Mouse (Mus musculus): ENCODE measurements around the gene Jsrp1.
"Not testable (repeated sequence)": the region's sequence is repeated elsewhere in the genome, so short reads cannot be mapped to it uniquely, and the experiment has no call there.

The Jsrp1 gene

DNA sequence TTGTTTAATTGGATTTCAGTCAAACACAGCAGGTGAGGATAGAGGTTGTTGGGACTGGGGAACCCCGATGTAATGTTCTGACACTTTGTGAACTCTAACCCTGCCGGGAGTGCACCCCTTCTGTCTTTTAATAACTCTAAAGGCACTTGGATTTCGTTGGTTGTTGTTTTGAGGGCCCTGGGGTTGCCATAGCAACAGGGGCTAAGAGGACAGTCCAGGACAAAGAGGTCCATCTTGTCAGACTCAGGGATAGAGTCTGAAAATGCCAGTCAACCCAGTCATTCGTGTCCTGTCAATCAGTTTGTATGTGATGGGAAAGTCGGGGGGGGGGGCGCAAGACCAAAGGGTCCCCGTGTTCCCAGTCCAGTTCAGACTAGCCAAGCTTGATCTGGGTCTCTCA, 19.5 kb upstream of the Jsrp1 start:
- DNase-seq (ENCODE audit: low spot score in 2 of 2): no peak

DNA sequence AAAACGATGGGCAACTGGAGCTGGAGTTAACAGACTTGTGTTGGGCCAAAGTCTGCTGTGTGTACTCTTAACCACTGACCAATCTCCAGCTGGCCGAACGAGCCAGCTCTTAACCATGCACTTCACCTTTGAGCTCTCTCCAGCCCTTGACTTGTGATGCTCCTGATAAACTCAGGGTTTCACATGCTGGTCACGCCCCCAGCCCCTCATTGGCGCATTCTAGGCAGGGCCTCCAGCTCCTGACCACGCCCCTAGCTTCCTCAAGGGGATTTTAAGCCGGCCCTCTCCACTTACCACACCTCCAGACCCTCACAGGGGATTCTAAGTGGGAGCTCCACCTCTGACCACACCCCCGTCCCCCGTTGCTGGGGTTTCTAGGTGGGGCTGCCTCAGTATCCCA, 17.8 kb upstream of the Jsrp1 start:
- DNase-seq (ENCODE audit: low spot score in 2 of 2): no peak

GRCm38 (mm10) chr10:80829359-80830278, 16.3 kb upstream of the Jsrp1 start:
- no peak for DNase-seq (ENCODE audit: low spot score in 2 of 2)

DNA sequence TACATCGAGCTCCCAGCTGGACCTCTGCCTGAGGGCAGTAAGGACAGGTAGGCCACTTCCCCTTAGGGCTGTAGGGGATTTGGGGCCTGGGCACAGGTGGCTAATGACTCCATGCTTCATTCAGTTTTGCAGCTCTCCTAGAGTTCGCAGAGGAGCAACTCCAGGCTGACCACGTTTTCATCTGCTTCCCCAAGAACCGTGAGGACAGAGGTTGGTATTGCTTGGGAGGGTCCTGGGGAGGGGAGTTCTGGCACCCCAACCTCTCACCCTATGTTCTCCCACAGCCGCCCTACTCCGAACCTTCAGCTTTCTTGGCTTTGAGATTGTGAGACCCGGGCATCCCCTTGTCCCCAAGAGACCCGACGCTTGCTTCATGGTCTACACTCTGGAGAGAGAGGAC, 15.3 kb upstream of the Jsrp1 start:
- not testable (repeated sequence) for DNase-seq (ENCODE audit: low spot score in 2 of 2)

- DNase-seq (ENCODE audit: low spot score in 2 of 2): no peak
Observed at GRCm38 (mm10) chr10:80827870-80828420, 14.6 kb upstream of the Jsrp1 start.

- no peak for DNase-seq (ENCODE audit: low spot score in 2 of 2)
Observed at GRCm38 (mm10) chr10:80827063-80827869, 14.0 kb upstream of the Jsrp1 start.

- DNase-seq (ENCODE audit: low spot score in 2 of 2): peak; percentile 100
Observed at GRCm38 (mm10) chr10:80826151-80827062, 13.1 kb upstream of the Jsrp1 start, which contains the start of gene Oaz1. TSS of gene Oaz1 (plus strand) at chr10:80826656.

- DNase-seq (ENCODE audit: low spot score in 2 of 2): no peak
Observed at GRCm38 (mm10) chr10:80824827-80825226, 11.5 kb upstream of the Jsrp1 start.

GRCm38 (mm10) chr10:80823847-80824643, 10.7 kb upstream of the Jsrp1 start:
- DNase-seq (ENCODE audit: low spot score in 2 of 2): no peak

DNA sequence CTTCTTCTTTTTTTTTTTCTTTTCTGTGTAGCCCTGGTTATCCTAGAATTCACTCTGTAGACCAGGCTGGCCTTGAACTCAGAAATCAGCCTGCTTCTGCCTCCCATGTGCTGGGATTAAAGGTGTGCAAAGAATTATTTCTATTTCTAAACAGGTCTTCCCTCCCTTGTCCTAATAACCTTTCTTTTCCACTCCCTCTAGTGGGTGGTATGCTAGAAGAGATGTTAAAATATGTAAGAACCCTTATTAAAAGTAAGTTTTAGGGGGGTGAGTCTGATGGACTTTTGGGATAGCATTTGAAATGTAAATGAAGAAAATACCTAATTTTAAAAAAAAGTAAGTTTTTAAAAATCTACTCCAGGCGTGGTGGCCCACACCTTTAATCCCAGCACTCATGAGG, 10.0 kb upstream of the Jsrp1 start:
- no peak for DNase-seq (ENCODE audit: low spot score in 2 of 2)

DNA sequence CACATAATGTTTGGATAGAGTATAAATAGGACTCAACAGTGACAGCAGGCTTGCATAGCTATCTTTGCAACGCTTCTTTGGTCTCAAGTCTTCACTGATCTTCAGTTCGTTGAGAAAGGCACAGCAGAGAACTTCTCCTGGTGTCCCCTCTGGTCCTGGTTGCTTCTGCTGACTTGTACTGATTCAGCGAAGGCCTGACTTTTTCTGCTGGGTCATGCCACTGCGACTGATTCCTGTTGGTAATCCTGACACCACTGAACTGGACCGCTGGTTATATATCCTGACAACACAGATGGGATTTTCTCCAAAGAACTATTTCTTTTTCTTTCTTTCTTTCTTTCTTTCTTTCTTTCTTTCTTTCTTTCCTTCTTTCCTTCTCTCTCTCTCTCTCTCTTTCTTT, 9.2 kb upstream of the Jsrp1 start:
- DNase-seq (ENCODE audit: low spot score in 2 of 2): no peak

- no peak for DNase-seq (ENCODE audit: low spot score in 2 of 2)
Observed at GRCm38 (mm10) chr10:80821991-80822390, 8.7 kb upstream of the Jsrp1 start.

GRCm38 (mm10) chr10:80819406-80819805, 6.1 kb upstream of the Jsrp1 start:
- DNase-seq (ENCODE audit: low spot score in 2 of 2): no peak

- DNase-seq (ENCODE audit: low spot score in 2 of 2): no peak
Observed at GRCm38 (mm10) chr10:80818599-80819281, 5.4 kb upstream of the Jsrp1 start.

DNA sequence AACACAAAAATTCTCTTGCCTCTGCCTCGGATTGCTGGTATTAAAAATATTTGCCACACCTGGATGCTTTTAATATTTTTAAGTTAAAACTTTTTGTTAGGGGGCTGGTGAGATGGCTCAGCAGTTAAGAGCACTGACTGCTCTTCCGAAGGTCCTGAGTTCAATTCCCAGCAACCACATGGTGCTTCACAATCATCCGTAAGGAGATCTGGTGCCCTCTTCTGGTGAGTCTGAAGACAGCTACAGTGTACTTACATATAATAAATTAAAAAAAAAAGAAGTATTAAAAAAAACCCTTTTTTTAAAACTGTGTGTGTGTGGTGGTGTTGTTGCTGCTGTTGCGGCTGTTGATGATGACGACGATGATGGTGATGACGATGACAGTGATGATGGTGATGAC, 4.7 kb upstream of the Jsrp1 start:
- DNase-seq (ENCODE audit: low spot score in 2 of 2): not testable (repeated sequence)

- DNase-seq (ENCODE audit: low spot score in 2 of 2): no peak
Observed at GRCm38 (mm10) chr10:80817164-80817563, 3.9 kb upstream of the Jsrp1 start.

DNA sequence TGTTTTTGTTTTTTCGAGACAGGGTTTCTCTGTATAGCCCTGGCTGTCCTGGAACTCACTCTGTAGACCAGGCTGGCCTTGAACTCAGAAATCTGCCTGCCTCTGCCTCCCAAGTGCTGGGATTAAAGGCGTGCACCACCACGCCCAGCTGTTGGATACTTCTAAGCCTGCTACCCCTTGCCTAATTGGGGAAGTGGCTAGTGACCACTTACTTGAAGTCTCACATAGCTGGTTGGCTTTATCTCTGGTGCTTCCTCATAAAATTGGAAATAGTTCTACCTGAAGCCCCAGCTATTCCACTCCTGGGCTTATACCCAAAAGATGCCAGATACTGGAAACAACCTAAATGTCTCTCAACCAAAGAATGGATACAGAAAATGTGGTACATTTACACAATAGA, 3.0 kb upstream of the Jsrp1 start:
- not testable (repeated sequence) for DNase-seq (ENCODE audit: low spot score in 2 of 2)

DNA sequence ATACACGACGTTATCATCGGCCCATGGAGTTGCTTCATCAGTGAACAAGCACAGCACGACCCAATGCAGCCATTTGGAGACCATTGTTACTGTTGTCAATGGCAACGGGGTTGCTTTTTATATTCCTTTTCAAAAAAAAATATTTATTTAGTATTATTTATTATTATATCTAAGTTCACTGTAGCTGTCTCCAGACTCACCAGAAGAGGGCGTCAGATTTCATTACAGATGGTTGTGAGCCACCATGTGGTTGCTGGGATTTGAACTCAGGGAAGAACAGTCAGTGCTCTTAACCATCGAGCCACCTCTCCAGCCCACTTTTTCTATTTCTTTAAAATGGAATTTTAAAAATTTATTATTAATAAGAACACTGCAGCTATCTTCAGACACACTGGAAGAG, 1.5 kb upstream of the Jsrp1 start:
- DNase-seq (ENCODE audit: low spot score in 2 of 2): no peak

GRCm38 (mm10) chr10:80812391-80813041, 782 bp downstream of the Jsrp1 start:
- DNase-seq (ENCODE audit: low spot score in 2 of 2): no peak
